Mouse (Mus musculus) lung, embryonic 14.5 days (tissue): ENCODE measurements around the gene Cebpa. TPM values are rescaled to one million over a fixed set of nuclear protein-coding genes. Genes with fewer than 3 reads are reported as not detected.

Experiments
- ATAC-seq: fragments of 200-750 bp; cut with Nextera tagmentation; 2 replicates; pipeline ENCODE4 v1.8.0; 2017; ENCODE audit warnings: mild to moderate bottlenecking, moderate TSS enrichment, moderate library complexity; ENCODE audit not compliant: insufficient read depth
- DNase-seq: peaks from one replicate; pipeline ENCODE4 v3.0.0-alpha.2; 2015
- H3K27ac ChIP-seq: fragments of 300-500 bp; sonication (generic); 2 replicates; pipeline ENCODE4 v1.5.1; 2014; ENCODE audit warnings: low read depth, mild to moderate bottlenecking, moderate library complexity
- H3K27me3 ChIP-seq: fragments of 300-500 bp; sonication (generic); 2 replicates; pipeline ENCODE4 v1.6.1; 2014; ENCODE audit warnings: low read length, control low read depth; ENCODE audit not compliant: insufficient read depth
- H3K36me3 ChIP-seq: fragments of 300-500 bp; sonication (generic); 2 replicates; pipeline ENCODE4 v1.6.1; 2014; ENCODE audit warnings: control low read depth; ENCODE audit not compliant: insufficient read depth
- H3K4me1 ChIP-seq: fragments of 300-500 bp; sonication (generic); 2 replicates; pipeline ENCODE4 v1.6.1; 2014; ENCODE audit warnings: antibody characterized with exemption, control low read depth; ENCODE audit not compliant: insufficient read depth
- H3K4me2 ChIP-seq: fragments of 300-500 bp; sonication (generic); 2 replicates; pipeline ENCODE4 v1.6.1; 2014; ENCODE audit warnings: mild to moderate bottlenecking
- H3K4me3 ChIP-seq: fragments of 300-500 bp; sonication (generic); 2 replicates; pipeline ENCODE4 v1.5.1; 2014; ENCODE audit warnings: low read depth, low read length
- H3K9ac ChIP-seq: fragments of 300-500 bp; sonication (generic); 2 replicates; pipeline ENCODE4 v1.6.1; 2014
- H3K9me3 ChIP-seq: fragments of 300-500 bp; sonication (generic); 2 replicates; pipeline ENCODE4 v1.6.1; 2016; ENCODE audit warnings: low read depth, low read length, control low read depth
- CTCF ChIP-seq: IDR thresholded peaks from 2 replicates; pipeline ENCODE4 v1.5.1; 2016; ENCODE audit warnings: antibody characterized with exemption, low read depth
- WGBS: fragments of 180-500 bp; shearing (Covaris S2); extraction: QIAGEN DNeasy Blood & Tissue Kit; methylation state at CpG from one replicate; pipeline ENCODE4 v1.1.7; 2014; 5-methylcytosine and 5-hydroxymethylcytosine counted together
- polyA plus RNA-seq: library from polyadenylated mRNA; unstranded; fragments of >200 nt; fragmentation: Nextera tagmentation; extraction: Ambion mirVana; gene quantifications from 2 replicates; pipeline ENCODE4 v1.2.1, GENCODE M21; 2014

Cebpa gene
- polyA plus RNA-seq, 1 experiment from 2014 or later, result 5.1 TPM

GRCm38 (mm10) chr7:35124745-35125144 lies 5.7 kb downstream of the Cebpa start:
- DNase-seq (no peak), ATAC-seq (no peak)
- peaks cover 10% of the 10 kb centered on the region; the same call in 1 of the 2 replicates for H3K4me1 ChIP-seq

GRCm38 (mm10) chr7:35125971-35126370 lies 6.9 kb downstream of the Cebpa start:
- Histone ChIP-seq H3K9ac (no peak overlapping the region), H3K27ac (no peak overlapping the region), H3K4me2 (no peak overlapping the region), H3K9me3 (no peaks in the 10 kb centered on the region), H3K4me3 (no peak overlapping the region), H3K27me3 (peaks cover 25% of the 10 kb centered on the region), H3K36me3 (no peaks in the 10 kb centered on the region), H3K4me1 (peaks cover 10% of the 10 kb centered on the region; the same call in 1 of the 2 replicates)
- DNase-seq (no peak), ATAC-seq (no peak)
- 78% methylated on average over 5 of the region's 5 CpGs for WGBS
- TF ChIP-seq CTCF, result no peak

More at GRCm38 (mm10) chr7:35124745-35125144, 5.7 kb downstream of the Cebpa start:
- Histone ChIP-seq H3K9ac (no peak overlapping the region), H3K36me3 (no peaks in the 10 kb centered on the region), H3K27ac (no peak overlapping the region), H3K9me3 (no peaks in the 10 kb centered on the region), H3K27me3 (peaks cover 37% of the 10 kb centered on the region), H3K4me3 (no peak overlapping the region), H3K4me2 (no peak overlapping the region)
- TF ChIP-seq CTCF, result no peak
- WGBS, result 55% methylated on average over 6 of the region's 6 CpGs

GRCm38 (mm10) chr7:35127001-35127400 lies 7.9 kb downstream of the Cebpa start:
- no peaks in the 10 kb centered on the region for H3K9me3 ChIP-seq
- 38% methylated on average over 10 of the region's 10 CpGs for WGBS
- H3K4me3 ChIP-seq, result no peak overlapping the region
- ATAC-seq (no peak), DNase-seq (no peak)
- TF ChIP-seq CTCF, result no peak
- peaks cover 7% of the 10 kb centered on the region; the same call in 1 of the 2 replicates for H3K4me1 ChIP-seq
- H3K27ac ChIP-seq, result no peak overlapping the region
- no peak overlapping the region for H3K4me2 ChIP-seq
- H3K27me3 ChIP-seq, result peaks cover 18% of the 10 kb centered on the region; the same call in 1 of the 2 replicates
- H3K36me3 ChIP-seq, result no peaks in the 10 kb centered on the region
- no peak overlapping the region for H3K9ac ChIP-seq

DNA sequence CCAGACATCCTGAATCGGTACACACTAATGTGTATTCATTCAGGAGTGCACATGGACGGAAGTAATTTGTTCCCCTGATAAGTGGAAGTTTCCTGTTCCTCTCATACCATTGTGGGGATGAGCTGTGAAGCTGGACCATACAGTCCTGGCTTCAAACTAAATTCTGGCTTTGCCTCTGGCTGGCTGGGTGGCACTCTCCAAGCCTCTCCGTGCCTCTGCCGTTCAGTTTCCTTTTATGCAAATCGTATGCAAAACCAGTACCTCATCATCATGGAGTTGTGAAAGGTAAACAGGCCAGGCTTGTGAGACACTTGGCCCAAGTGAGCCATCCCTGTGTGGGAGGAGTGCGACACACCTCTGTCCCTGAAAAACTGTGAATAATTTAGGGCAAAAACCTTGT lies 8.6 kb downstream of the Cebpa start:
- 30% methylated on average over 6 of the region's 6 CpGs for WGBS
- Histone ChIP-seq H3K9ac (no peak overlapping the region), H3K4me2 (no peak overlapping the region), H3K4me3 (no peak overlapping the region), H3K9me3 (no peaks in the 10 kb centered on the region), H3K4me1 (peaks cover 4% of the 10 kb centered on the region; the same call in 1 of the 2 replicates), H3K27ac (no peak overlapping the region), H3K36me3 (no peaks in the 10 kb centered on the region), H3K27me3 (peaks cover 11% of the 10 kb centered on the region; the same call in 1 of the 2 replicates)
- no peak for DNase-seq
- no peak for TF ChIP-seq CTCF
- no peak for ATAC-seq

DNA sequence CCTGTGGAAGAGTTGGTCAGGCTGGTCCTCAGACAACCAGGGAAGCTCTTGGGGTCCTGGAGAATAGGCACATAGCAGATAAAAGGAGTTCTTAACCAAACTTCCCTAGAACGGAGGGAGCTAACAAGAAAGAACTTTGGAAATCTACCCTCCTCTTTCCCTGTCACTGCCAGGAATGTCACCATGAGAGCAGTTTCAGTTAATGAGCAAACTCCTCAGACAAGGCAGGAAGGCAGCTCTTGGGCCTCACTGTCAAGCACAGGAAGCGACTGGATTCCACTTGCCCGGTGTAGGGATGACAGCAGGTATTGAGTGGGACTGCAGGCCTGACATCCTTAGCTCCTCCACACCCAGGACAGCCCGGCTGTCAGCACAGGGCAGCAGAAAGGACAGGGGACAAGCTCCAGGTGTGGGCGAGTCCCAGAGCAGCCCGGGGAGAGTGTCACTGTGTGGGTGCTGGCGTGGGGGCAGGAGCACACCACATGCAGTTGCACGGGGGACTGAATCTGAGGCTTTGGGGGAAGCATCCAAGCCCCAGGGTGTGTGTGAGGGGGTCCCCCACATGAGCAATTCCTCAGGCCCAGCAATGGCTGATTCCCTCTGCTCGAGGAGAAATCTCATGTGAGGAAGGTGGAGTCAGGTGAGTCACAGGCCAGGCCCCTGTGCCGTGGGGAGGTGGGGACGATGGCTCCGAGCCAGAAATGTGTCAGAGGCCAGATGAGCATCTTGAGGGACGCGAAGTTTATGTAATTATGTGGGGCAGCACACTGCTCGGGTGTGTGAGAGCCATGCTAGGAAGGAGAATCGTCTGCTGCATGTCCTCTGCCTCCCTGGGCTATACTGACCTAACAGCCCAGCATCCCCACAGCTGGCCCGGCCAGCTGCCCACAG lies 9.8 kb downstream of the Cebpa start:
- Histone ChIP-seq H3K9ac (no peak overlapping the region), H3K27ac (no peak overlapping the region), H3K4me2 (no peak overlapping the region), H3K4me1 (peaks cover 4% of the 10 kb centered on the region; the same call in 1 of the 2 replicates), H3K27me3 (no peaks in the 10 kb centered on the region), H3K9me3 (no peaks in the 10 kb centered on the region), H3K36me3 (no peaks in the 10 kb centered on the region), H3K4me3 (no peak overlapping the region)
- WGBS, result 38% methylated on average over 17 of the region's 17 CpGs
- TF ChIP-seq CTCF, result no peak
- ATAC-seq (peak; percentile 43; the same call in 1 of the 2 replicates), DNase-seq (peak; percentile 48)

DNA sequence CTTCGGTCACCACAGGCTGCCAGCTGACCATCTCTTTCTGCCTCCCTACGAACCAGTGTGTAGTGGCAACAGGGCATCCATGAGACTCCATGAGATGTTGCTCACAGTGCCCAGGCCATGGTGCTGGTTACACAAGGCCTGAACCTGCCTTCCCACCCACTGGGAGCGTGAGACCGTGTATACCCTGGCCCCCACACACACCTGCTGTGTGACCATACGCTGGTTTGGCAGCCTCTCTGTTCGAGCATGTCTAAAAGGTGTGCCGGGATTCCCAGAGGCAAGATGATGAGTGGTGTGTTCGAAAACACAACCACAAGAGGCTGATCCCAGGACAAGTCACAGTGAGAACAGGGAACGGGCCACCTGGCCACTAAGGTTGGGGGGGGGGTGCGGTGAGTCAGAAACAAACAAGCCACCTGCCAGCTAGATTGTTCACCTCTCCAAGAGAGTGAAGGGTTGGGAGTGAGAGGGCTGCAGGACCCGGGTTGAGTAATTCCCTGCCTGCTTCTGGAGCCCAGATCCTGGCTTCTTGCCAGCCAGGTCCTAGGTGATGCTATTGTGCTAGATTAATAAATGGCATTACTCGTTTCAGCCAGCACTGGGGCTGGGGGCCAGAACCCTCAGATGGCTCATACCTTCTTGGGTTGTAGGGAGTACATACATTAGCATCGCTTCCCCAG lies 11.1 kb downstream of the Cebpa start:
- ATAC-seq, result no peak
- Histone ChIP-seq H3K27ac (no peak overlapping the region), H3K9me3 (no peaks in the 10 kb centered on the region), H3K4me3 (no peak overlapping the region), H3K4me2 (no peak overlapping the region), H3K9ac (no peak overlapping the region), H3K27me3 (no peaks in the 10 kb centered on the region), H3K4me1 (peaks cover 4% of the 10 kb centered on the region; the same call in 1 of the 2 replicates), H3K36me3 (no peaks in the 10 kb centered on the region)
- WGBS, result 72% methylated on average over 13 of the region's 13 CpGs
- no peak for TF ChIP-seq CTCF
- peak; percentile 63 for DNase-seq

DNA sequence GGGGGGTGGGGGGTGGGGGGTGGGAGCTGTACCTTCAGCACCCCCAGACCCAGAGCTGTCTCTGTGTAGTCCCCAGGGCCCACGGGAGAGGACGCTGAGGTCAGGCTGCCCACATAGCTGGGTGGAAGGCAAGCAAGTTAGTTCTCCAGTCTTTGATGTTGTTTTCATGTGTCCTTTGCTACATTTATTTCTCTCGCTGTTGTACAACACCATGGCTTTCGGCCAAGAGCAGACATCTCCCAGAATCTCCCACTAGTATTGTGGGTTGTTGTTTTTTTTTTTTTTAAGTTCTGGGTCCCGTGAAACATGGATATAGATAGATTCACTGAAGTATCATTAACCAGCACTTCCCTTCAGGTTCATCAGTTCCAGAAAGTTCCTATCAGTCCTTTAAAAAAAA lies 11.8 kb downstream of the Cebpa start:
- ATAC-seq (no peak), DNase-seq (peak; percentile 64)
- no peak overlapping the region for H3K27ac ChIP-seq
- H3K36me3 ChIP-seq, result no peaks in the 10 kb centered on the region
- H3K4me3 ChIP-seq, result no peak overlapping the region
- TF ChIP-seq CTCF, result no peak
- H3K9me3 ChIP-seq, result no peaks in the 10 kb centered on the region
- H3K4me1 ChIP-seq, result peaks cover 4% of the 10 kb centered on the region; the same call in 1 of the 2 replicates
- H3K27me3 ChIP-seq, result no peaks in the 10 kb centered on the region
- 56% methylated on average over 5 of the region's 5 CpGs for WGBS
- H3K9ac ChIP-seq, result no peak overlapping the region
- H3K4me2 ChIP-seq, result no peak overlapping the region
